Mouse (Mus musculus) lung, adult 18-20 months (tissue): ENCODE results near the gene Atg101.
"Not testable (repeated sequence)": the region's sequence is repeated elsewhere in the genome, so short reads cannot be mapped to it uniquely, and the experiment has no call there.

Source experiments
- DNase-seq, 2 experiments: peaks; one replicate each; pipeline ENCODE4 v3.0.0; 2022; ENCODE audit warnings: mixed read lengths in 2 of 2

The Atg101 gene

GRCm38 (mm10) chr15:101316913-101317813 is 33.1 kb downstream of the Atg101 start:
- peak; percentile 56 to 59 for DNase-seq

GRCm38 (mm10) chr15:101317814-101318500 is 33.9 kb downstream of the Atg101 start:
- no peak for DNase-seq

GRCm38 (mm10) chr15:101318889-101319765 is 35.1 kb downstream of the Atg101 start:
- DNase-seq, result no peak

- DNase-seq, result no peak
Observed at GRCm38 (mm10) chr15:101320010-101320617, 36.0 kb downstream of the Atg101 start.

- DNase-seq, result peak; percentile 72 to 74
Observed at GRCm38 (mm10) chr15:101320618-101321041, 36.6 kb downstream of the Atg101 start.

DNA sequence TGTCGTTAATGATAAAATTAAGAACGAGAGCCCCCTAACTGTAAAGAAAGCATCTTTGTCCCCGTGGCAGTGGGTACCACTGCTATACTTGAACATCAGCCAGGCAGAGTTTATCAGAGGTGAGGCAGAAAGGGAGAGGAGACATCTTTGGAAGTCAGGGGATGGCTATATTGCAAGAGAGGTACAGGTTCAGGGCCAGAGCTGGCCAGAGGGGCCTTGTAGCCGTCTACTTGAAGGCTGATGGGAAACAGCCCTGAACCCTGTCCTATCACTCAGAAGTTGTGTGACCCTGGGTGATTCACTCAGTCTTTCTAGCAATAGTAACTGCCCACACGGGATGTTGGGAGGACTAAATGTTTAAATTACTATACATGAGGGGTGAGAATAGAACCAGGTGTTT is 37.1 kb downstream of the Atg101 start:
- DNase-seq, result no peak

DNA sequence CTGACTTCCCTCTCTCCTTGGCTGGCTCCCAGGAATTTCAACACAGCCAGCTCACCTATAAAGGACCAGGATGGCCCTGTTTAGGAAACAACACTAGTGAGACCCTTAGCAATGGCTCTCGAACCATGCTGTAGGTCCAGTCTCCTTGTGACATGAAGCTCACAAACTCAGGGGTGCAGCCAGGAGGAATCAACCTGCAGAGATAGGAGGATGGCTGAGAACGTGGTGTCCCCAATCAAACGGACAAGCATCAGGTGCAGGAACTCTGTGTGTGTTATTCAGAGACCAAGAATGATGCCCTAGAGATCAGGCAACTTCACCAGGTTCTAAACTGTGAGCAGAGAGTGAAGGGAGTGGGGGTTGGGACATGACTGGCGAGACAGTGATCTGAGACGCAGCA is 38.0 kb downstream of the Atg101 start:
- DNase-seq, result no peak

- DNase-seq, result no peak
Observed at GRCm38 (mm10) chr15:101322640-101323039, 38.6 kb downstream of the Atg101 start.

GRCm38 (mm10) chr15:101323511-101323910 is 39.4 kb downstream of the Atg101 start:
- DNase-seq, result no peak

- DNase-seq, result not testable (repeated sequence)
Observed at GRCm38 (mm10) chr15:101324409-101324808, 40.3 kb downstream of the Atg101 start.

DNA sequence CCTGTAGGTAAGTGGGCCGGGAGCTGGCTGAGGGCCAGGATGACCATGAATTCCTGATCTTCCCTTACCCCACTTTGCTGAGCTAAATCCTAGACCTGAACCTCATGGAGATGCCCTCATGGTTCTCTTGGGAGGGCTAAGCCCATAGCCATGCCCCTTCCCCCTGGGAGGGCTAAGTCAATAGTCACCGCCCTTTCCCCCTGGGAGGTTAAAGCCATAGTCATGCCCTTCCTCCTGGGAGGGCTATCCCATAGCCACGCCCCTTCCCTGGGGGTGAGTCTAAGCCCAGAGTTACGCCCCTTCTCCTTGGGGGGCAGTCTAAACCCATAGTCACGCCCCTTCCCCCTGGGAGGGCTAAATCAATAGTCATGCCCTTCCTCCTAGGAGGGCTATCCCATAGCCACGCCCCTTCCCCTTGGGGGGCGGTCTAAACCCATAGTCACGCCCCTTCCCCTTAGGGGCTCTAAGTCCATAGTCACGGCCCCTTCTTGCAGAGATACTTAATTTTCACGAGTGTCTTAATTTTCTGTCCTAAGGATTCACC is 42.0 kb downstream of the Atg101 start:
- DNase-seq, result no peak

DNA sequence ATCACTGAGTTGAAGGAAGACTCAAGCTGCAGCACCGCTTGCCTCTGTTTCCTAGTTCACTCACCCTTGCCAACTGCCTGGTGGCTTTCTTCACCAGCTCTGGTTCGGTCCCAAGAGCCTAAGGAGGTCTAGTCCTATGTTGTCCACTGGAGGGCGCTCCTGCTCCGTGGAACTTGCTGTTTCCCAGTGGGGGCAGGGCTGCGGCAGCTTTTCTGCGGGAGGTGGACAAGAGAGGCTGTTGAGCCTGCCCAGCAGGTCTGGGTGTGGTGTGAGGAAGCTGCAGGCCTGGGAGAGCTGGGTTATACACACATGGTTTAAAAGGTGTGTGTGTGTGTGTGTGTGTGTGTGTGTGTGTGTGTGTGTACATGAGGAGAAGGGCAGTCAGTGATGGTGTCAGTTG is 43.2 kb downstream of the Atg101 start:
- peak; percentile 93 to 95 for DNase-seq

DNA sequence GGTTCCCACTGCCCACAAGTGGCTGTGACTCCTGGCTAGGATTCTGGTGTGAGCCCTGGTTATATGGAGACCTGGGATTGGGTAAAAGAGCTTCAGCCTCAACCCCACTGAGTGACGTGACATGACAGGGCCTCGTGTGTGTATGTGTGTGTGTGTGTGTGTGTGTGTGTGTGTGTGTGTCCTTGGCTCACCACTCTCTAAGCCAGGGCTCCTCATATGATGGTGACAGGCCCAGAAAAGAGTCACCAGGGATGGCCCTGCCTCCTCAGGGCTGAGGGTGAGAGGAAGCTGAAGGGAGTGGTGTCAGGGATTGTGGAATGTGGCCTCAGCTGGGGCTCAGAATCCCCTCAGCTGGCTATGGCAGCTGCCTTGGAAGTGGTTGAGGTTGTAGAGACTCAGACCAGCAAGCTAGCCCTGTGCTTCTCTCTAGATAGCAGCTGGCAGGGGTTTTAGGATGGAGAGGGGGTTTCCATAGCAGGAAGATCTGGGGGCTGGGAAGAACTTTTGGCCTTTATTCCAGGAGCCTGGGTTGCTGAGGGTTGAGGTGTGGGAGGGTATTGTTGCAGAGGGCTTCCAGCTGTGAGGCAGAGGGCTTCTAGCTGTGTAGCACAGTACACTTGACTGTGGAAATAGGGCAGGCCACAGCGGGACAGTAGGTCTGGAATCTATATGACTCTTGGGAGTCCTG is 44.9 kb downstream of the Atg101 start:
- no peak for DNase-seq

GRCm38 (mm10) chr15:101329564-101329892 is 45.5 kb downstream of the Atg101 start:
- DNase-seq, result no peak

GRCm38 (mm10) chr15:101331090-101331489 is 47.0 kb downstream of the Atg101 start:
- peak; percentile 83 to 90 for DNase-seq

DNA sequence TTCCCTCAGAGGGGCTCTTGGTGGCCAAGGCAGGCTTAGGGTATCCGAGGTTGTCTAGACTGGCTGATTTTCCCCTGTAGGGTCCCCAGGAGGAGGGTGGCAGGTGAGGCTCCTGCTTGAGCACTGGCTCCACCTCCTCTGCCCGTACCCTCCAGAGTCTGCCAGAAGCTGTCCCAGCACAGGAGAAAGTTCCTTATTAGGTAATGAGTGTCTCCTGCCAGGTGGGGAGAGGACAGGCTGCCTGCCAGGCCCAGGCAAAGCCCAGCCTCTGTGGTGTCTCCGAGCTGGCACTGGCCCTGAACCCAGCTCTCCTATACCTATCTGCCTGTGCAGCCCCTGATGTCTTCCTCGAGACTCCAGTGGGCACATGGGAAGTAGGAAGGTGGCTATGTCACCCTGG is 48.3 kb downstream of the Atg101 start:
- DNase-seq, result peak; percentile 83 to 86

- no peak for DNase-seq
Observed at GRCm38 (mm10) chr15:101333165-101333564, 49.1 kb downstream of the Atg101 start.

- no peak for DNase-seq
Observed at GRCm38 (mm10) chr15:101333648-101334047, 49.6 kb downstream of the Atg101 start.

DNA sequence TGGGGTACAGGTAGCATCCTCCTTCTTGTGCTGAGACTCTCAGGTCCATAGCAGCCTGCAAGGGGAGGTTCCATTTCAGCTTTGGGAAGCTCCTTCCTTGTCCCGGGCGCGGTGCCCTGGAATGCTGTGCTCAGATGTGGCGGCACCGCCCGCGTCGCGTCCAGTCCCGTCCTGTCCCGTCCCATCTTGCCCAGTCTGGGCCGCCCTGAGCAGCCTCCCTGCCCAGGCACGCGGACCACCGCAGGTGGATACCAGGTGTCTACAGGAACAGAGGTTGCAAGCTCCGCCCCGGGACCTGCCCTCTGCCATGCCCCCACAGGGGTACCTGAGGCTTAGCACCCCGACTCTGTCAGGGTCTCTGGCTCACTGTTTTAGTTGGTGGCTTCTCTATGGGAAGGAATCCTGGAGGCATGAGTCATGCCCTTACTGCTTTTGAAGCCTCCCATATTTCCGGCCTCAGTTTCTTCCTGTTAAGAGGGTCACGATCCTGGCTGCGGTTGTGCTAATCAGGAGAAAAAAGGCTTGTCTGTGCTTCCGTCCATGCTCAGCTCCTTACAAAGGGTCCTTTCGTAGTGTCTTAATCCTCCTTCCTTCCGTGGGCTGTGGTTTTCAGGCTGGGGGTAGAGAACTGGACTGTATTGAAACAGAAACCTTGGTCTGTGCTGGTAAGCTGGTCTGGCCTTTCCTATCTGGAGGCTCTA is 52.6 kb downstream of the Atg101 start:
- peak in 1 of 2 experiments; percentile 57 for DNase-seq

DNA sequence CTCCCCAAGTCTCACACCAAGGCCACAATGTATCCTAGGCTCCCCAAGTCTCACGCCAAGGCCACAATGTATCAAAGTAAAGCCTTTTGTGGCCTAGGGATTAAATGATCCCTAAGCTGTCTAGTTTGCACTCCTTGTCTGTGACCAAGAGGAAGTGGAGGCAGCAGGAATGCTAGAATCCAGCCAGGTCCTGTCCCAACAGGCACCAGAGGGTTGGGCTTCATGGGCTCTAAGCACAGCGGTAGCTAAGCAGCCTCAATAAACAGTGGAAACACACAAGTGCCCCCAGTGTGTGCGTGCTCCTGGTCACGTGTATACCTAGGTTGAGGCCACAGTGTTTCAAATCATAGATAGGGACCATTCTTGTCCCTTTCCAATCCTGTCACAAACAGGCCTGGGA is 54.3 kb downstream of the Atg101 start:
- DNase-seq, result peak; percentile 82 to 88

- DNase-seq, result peak; percentile 86 to 91
Observed at GRCm38 (mm10) chr15:101339537-101339936, 55.5 kb downstream of the Atg101 start.
